In the genomic region with DNA sequence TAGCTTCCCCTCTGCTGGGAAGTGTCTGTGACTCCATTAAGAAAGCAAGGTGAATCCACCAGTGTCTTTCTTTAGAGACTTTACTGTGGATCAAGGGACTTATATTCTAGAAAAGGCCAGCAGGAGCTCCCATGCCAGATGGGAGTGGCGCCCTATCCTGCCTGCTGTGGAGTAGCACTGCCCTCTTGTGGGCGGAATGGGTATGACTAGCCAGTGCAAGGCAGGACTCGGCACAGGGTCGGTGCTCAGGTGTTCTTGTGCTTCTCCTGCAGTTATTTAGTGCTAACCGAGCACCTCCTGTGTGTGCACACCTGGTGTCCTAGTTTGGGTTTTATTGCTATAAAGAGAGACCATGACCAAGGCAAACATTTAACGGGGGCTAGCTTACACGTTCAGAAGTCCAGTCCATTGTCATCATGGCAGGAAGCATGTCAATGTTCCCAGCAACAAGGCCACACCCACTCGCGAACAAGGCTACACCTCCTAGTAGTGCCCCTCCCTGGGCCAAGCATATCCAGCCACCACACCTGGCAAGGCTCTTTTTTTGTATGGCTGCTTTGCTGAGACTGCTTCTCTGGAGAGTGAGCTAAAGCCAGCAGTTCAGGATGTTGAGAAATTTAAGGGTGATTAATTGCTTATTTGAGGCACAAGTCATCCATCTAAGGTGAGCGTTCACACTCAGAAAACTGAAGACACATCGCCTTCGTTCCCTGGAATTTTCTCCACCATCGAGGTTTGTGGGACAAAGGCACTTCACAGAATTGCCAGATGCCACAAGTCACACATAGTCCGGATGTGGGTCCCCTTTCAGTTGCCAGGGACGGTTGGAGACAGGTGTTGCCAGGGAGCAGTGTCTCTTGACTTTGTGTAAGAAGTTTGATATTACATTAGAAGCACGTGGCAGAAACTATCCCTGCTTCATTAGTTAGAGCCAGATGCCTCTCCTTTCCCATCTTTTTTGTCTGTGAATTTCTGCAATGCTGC, we compare ENCODE assay signal across 8 mouse cellular contexts. TPM values are rescaled to one million over a fixed set of nuclear protein-coding genes. Genes with fewer than 3 reads are reported as not detected.
A peak's percentile ranks its signal among the peaks of the same experiment; 100 is the strongest.
DNase-seq lines count a peak whose midpoint lies in the region; ATAC-seq lines count a peak whose summit lies in the region.

No protein-coding gene starts in this region.

- H3K27ac ChIP-seq in intestine, embryonic 14.5 days (ENCODE audit: low read depth) = no peak overlapping the region

- WGBS in intestine, embryonic 14.5 days = 32% methylated on average over 16 of the region's 16 CpGs

- no peaks in the 10 kb centered on the region for H3K9me3 ChIP-seq in intestine, embryonic 14.5 days (ENCODE audit: control insufficient read depth, low read length)

- intact Hi-C loops in left cerebral cortex, postnatal 10 days (cut with DNase I) = loop anchor here (1.0 to 10.0 kb wide), 3 partner anchors 242 to 844 kb away; no protein-coding TSS in a partner anchor

- H3K4me2 ChIP-seq in intestine, embryonic 14.5 days (ENCODE audit: low read length) = peak overlapping the region; percentile 33

- H3K36me3 ChIP-seq in intestine, embryonic 14.5 days (ENCODE audit: control insufficient read depth, insufficient read depth, low read length) = no peaks in the 10 kb centered on the region

- H3K4me3 ChIP-seq in intestine, embryonic 14.5 days (ENCODE audit: low read depth, low read length) = no peak overlapping the region

- H3K27me3 ChIP-seq in intestine, embryonic 14.5 days (replicated peaks; ENCODE audit: control insufficient read depth, insufficient read depth, low read length) = no peaks in the 10 kb centered on the region

- ATAC-seq in intestine, embryonic 14.5 days (replicated peaks; ENCODE audit: low FRiP score, low TSS enrichment, low read depth) = peak; percentile 56; the same call in 1 of the 2 replicates

- H3K4me1 ChIP-seq in intestine, embryonic 14.5 days (replicated peaks; ENCODE audit: control insufficient read depth, insufficient read depth, low read length) = peaks cover 12% of the 10 kb centered on the region; the same call in 1 of the 2 replicates

- H3K9ac ChIP-seq in intestine, embryonic 14.5 days (ENCODE audit: low read length) = no peak overlapping the region

- DNase-seq in adipocyte (ENCODE audit: low spot score) = peak; percentile 84
- peak; percentile 87 for DNase-seq in embryo, embryonic 10.5 days (ENCODE audit: low spot score)
- DNase-seq in gastrocnemius, postnatal 25 days = peak; percentile 58
- DNase-seq in intestine, embryonic 14.5 days (ENCODE audit: low spot score) = peak; percentile 99
- DNase-seq in left cerebral cortex, postnatal 10 days (ENCODE audit: extremely low spot score in 1 of 2, low spot score in 2 of 2) = peak; percentile 72 to 84
- DNase-seq in mesoderm, embryonic 11.5 days (ENCODE audit: low read depth, low spot score) = peak; percentile 82
- peak; percentile 81 for DNase-seq in right cerebral cortex, postnatal 14 days
- peak; percentile 85 to 87 for DNase-seq in urinary bladder, postnatal 36 days (ENCODE audit: low spot score in 2 of 2)

RNA-seq across cellular contexts. Expression of a gene that starts 3.2 kb away (rescaled TPM):
- total RNA-seq in gastrocnemius, postnatal 25 days (2021) = under 1 TPM; 0.82 to 0.88 TPM
- 0.97 and 1.1 TPM in 2 replicates for polyA plus RNA-seq in intestine, embryonic 14.5 days (2014; fragmentation: Nextera tagmentation; extraction: Ambion mirVana)
- total RNA-seq in left cerebral cortex, postnatal 10 days (2021) = 1 to 10 TPM; 1.2 to 1.6 TPM
